Mouse (Mus musculus) bone marrow, adult 2 months (tissue): Measurements from ENCODE around the gene Limch1.

Experiments
- CTCF ChIP-seq: fragments of 200-500 bp; IDR thresholded peaks from 2 replicates; pipeline ENCODE4 v1.5.1; 2011; ENCODE audit warnings: low read length, control low read depth; ENCODE audit not compliant: control insufficient read depth, insufficient read depth
- POLR2A ChIP-seq: fragments of 200-500 bp; IDR thresholded peaks from 2 replicates; pipeline ENCODE4 v1.6.1; 2011; ENCODE audit warnings: low read depth, mild to moderate bottlenecking, control low read depth, low read length, borderline replicate concordance; ENCODE audit not compliant: control insufficient read depth

DNA sequence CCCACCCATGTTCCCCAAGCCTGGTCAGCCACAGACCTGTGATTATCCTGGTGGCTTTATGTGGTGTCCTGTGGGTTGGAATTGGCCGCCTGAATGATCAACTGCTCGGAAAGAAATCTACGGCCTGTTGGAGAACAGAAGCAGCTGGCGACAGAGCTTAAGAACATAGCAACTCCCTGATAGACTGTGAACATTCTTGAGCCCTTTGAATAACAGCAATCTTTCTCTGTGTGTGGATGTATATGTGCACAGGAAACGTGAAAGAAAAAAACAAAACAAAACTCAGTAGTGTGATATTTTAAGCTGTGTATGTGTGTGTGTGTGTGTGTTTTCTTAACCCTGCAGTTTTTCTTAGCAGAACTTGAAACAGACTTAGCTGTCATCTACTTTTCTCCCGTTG lies 159.2 kb downstream of the Limch1 start:
- TF ChIP-seq CTCF: no peak
- no peak for TF ChIP-seq POLR2A
